Mouse (Mus musculus): ENCODE results near the gene Sorbs1. TPM values are rescaled to one million over a fixed set of nuclear protein-coding genes. Genes with fewer than 3 reads are reported as not detected.

Sorbs1 gene
- polyA plus RNA-seq, 1 experiment from 2014 or later: 45.0 TPM

DNA sequence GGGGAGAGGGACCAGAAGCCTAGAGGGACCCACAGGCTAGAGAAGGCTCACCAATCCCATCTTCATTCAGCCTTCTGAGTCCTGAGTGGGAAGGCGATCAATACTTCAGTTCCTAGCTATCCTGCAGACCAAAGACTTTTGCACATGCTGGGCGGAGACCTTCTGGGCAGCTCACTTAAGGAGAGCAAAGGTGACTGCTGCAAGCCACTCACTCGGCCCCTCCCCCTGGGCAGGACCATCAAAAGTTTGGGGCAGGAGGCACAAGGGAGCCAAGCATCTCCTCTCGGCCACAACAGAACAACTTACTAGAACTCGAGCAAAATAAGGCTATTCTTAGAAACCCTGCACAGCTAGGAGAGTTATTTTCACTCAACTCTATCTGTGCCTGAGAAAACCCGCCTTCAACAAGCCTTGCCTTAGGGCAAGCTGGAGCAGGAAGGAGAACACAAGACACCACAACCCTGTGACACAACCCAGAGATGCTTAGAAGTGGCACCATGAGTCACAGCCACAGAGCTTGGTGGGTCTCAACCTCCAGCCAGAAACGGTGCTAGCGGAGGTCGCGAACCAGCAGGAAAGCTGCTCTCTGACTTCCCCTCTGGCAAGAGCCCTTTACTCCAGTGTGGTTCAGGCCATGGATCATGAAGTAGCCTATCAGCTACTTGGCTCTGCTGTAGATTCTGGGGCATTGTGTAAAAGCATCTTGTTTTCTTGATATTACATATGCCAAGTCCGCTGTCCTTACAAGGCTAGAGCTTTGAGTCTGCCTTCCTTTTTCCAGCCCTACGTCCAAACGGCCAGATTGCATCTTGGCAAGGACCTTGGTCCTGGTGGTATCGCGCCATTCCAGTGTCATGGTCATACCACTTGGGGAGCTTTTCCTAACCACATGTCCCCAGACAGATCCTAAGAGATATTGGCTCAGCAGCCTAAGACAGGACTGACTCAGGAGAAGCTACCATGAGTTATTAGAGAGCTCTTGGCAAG is 156.8 kb downstream of the Sorbs1 start:
- no peak for ATAC-seq (replicated peaks; ENCODE audit: low FRiP score)
- Histone ChIP-seq H3K27me3 (replicated peaks; ENCODE audit: control insufficient read depth, insufficient read depth, low read length) (no peaks in the 10 kb centered on the region), H3K4me3 (ENCODE audit: low read depth, low read length) (no peak overlapping the region), H3K36me3 (ENCODE audit: control insufficient read depth, insufficient read depth, low read length) (no peaks in the 10 kb centered on the region; the same call in 1 of the 2 replicates), H3K9me3 (ENCODE audit: control insufficient read depth, low read length) (no peaks in the 10 kb centered on the region), H3K4me1 (replicated peaks; ENCODE audit: control insufficient read depth, insufficient read depth, low read length) (no peaks in the 10 kb centered on the region; the same call in 1 of the 2 replicates), H3K4me2 (no peak overlapping the region), H3K27ac (ENCODE audit: low read depth, low read length) (no peak overlapping the region), H3K9ac (ENCODE audit: low read depth, low read length) (no peak overlapping the region)
- whole genome bisulfite sequencing: 82% methylated on average over 15 of the region's 15 CpGs
- DNase-seq (ENCODE audit: low spot score): no peak

DNA sequence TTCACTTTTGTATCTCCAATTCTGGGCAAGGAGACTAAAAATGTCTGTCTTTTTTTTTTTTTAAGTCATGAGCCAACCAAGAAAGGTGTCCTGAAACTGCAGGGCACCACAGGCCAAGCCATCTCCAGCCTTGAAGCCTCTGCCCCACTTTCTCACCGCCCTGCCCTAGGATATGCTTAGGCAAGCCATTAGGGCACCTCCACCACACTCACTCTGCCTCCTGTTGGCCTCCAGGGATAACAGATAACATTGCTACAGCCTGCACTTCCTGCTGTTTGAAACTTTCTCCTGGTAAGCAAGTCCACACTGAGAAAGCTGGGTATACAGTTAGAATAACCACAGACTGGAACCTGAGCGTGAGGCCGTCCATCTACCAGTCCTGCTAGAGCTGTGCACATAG is 158.5 kb downstream of the Sorbs1 start:
- no peaks in the 10 kb centered on the region for H3K9me3 ChIP-seq (ENCODE audit: control insufficient read depth, low read length)
- no peak overlapping the region for H3K27ac ChIP-seq (ENCODE audit: low read depth, low read length)
- ATAC-seq (replicated peaks; ENCODE audit: low FRiP score): no peak
- WGBS: 88% methylated on average over 3 of the region's 3 CpGs
- no peak overlapping the region for H3K9ac ChIP-seq (ENCODE audit: low read depth, low read length)
- H3K4me1 ChIP-seq (replicated peaks; ENCODE audit: control insufficient read depth, insufficient read depth, low read length): no peaks in the 10 kb centered on the region; the same call in 1 of the 2 replicates
- no peak overlapping the region for H3K4me3 ChIP-seq (ENCODE audit: low read depth, low read length)
- no peaks in the 10 kb centered on the region for H3K27me3 ChIP-seq (replicated peaks; ENCODE audit: control insufficient read depth, insufficient read depth, low read length)
- no peak for DNase-seq (ENCODE audit: low spot score)
- no peak overlapping the region for H3K4me2 ChIP-seq
- H3K36me3 ChIP-seq (ENCODE audit: control insufficient read depth, insufficient read depth, low read length): no peaks in the 10 kb centered on the region; the same call in 1 of the 2 replicates

DNA sequence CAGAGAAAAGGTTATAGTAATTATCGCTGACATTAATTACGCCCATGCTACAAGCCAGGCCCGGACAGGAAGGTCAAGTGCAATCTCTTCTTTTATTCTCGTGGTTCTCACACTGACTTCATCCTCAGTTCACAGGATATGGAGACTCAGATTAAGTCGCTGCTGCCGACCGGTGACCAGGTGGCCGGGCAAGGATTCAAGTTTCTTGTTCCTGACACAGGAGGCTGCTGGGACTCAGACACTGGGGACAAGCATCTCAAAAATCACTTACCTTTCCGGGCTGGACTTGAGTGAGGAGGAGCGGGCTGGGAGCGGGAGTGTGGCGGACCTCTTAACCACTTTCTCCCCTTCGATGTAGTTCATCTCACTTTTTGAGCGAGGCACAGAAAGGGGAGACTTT is 161.6 kb downstream of the Sorbs1 start:
- no peaks in the 10 kb centered on the region; the same call in 1 of the 2 replicates for H3K4me1 ChIP-seq (replicated peaks; ENCODE audit: control insufficient read depth, insufficient read depth, low read length)
- 86% methylated on average over 14 of the region's 14 CpGs for WGBS
- H3K36me3 ChIP-seq (ENCODE audit: control insufficient read depth, insufficient read depth, low read length): no peaks in the 10 kb centered on the region; the same call in 1 of the 2 replicates
- no peak overlapping the region for H3K4me2 ChIP-seq
- no peak overlapping the region for H3K9ac ChIP-seq (ENCODE audit: low read depth, low read length)
- ATAC-seq (replicated peaks; ENCODE audit: low FRiP score) (no peak), DNase-seq (ENCODE audit: low spot score) (no peak)
- H3K27me3 ChIP-seq (replicated peaks; ENCODE audit: control insufficient read depth, insufficient read depth, low read length): no peaks in the 10 kb centered on the region
- no peaks in the 10 kb centered on the region for H3K9me3 ChIP-seq (ENCODE audit: control insufficient read depth, low read length)
- H3K4me3 ChIP-seq (ENCODE audit: low read depth, low read length): no peak overlapping the region
- no peak overlapping the region for H3K27ac ChIP-seq (ENCODE audit: low read depth, low read length)

DNA sequence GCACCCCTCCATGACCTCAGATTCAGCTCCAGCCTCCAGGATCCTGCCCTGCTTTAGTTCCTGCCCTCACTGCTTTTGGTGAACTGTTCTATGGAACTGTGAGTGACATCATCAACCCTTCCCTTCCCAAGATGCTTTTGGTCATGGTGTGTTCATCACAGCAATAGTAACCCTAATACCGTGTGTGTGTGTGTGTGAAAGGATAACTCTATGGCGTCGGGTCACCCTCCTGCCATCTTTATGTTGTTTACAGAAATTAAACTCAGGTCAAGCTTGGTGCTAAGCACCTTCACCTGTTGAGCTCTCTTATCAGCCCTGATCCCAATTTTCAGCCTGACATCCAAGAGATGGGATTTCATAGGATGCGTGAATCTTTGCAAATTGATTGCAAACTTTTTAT is 162.7 kb downstream of the Sorbs1 start:
- ATAC-seq (replicated peaks; ENCODE audit: low FRiP score) (no peak), DNase-seq (ENCODE audit: low spot score) (no peak)
- H3K4me2 ChIP-seq: no peak overlapping the region
- no peaks in the 10 kb centered on the region for H3K27me3 ChIP-seq (replicated peaks; ENCODE audit: control insufficient read depth, insufficient read depth, low read length)
- H3K9me3 ChIP-seq (ENCODE audit: control insufficient read depth, low read length): no peaks in the 10 kb centered on the region
- H3K4me3 ChIP-seq (ENCODE audit: low read depth, low read length): no peak overlapping the region
- H3K4me1 ChIP-seq (replicated peaks; ENCODE audit: control insufficient read depth, insufficient read depth, low read length): no peaks in the 10 kb centered on the region; the same call in 1 of the 2 replicates
- 87% methylated on average over 4 of the region's 4 CpGs for WGBS
- H3K36me3 ChIP-seq (ENCODE audit: control insufficient read depth, insufficient read depth, low read length): no peaks in the 10 kb centered on the region; the same call in 1 of the 2 replicates
- no peak overlapping the region for H3K27ac ChIP-seq (ENCODE audit: low read depth, low read length)
- no peak overlapping the region for H3K9ac ChIP-seq (ENCODE audit: low read depth, low read length)

GRCm38 (mm10) chr19:40349713-40350671 is 163.6 kb downstream of the Sorbs1 start:
- Histone ChIP-seq H3K9ac (ENCODE audit: low read depth, low read length) (no peak overlapping the region), H3K36me3 (ENCODE audit: control insufficient read depth, insufficient read depth, low read length) (no peaks in the 10 kb centered on the region; the same call in 1 of the 2 replicates), H3K9me3 (ENCODE audit: control insufficient read depth, low read length) (no peaks in the 10 kb centered on the region), H3K4me1 (replicated peaks; ENCODE audit: control insufficient read depth, insufficient read depth, low read length) (no peaks in the 10 kb centered on the region; the same call in 1 of the 2 replicates), H3K27me3 (replicated peaks; ENCODE audit: control insufficient read depth, insufficient read depth, low read length) (no peaks in the 10 kb centered on the region), H3K4me2 (no peak overlapping the region), H3K27ac (ENCODE audit: low read depth, low read length) (no peak overlapping the region), H3K4me3 (ENCODE audit: low read depth, low read length) (no peak overlapping the region)
- DNase-seq (ENCODE audit: low spot score) (no peak), ATAC-seq (replicated peaks; ENCODE audit: low FRiP score) (no peak)
- WGBS: 73% methylated on average over 16 of the region's 16 CpGs

DNA sequence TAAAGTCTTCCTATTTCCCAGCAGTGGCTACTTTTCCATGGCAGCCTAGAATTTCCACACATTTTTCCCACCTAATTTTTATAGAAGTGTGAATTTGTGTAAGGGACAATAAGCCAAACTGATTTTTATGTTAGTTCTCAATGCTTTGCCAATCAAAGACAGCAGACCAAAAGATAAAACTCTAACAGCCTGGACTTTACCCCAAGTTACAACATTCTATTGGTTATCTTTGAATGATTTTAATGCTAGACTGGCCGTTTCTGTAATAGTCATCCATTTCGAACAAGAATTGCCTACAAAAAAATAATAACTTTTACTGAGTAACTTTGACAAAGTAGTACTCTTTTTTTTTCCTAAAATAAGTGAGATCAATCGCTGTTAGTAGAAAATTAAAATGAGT is 164.3 kb downstream of the Sorbs1 start:
- Histone ChIP-seq H3K4me3 (ENCODE audit: low read depth, low read length) (no peak overlapping the region), H3K4me1 (replicated peaks; ENCODE audit: control insufficient read depth, insufficient read depth, low read length) (no peaks in the 10 kb centered on the region), H3K27ac (ENCODE audit: low read depth, low read length) (no peak overlapping the region), H3K9ac (ENCODE audit: low read depth, low read length) (no peak overlapping the region), H3K4me2 (no peak overlapping the region), H3K9me3 (ENCODE audit: control insufficient read depth, low read length) (no peaks in the 10 kb centered on the region), H3K36me3 (ENCODE audit: control insufficient read depth, insufficient read depth, low read length) (no peaks in the 10 kb centered on the region; the same call in 1 of the 2 replicates), H3K27me3 (replicated peaks; ENCODE audit: control insufficient read depth, insufficient read depth, low read length) (no peaks in the 10 kb centered on the region)
- WGBS: 77% methylated on average over 3 of the region's 3 CpGs
- DNase-seq (ENCODE audit: low spot score) (no peak), ATAC-seq (replicated peaks; ENCODE audit: low FRiP score) (no peak)

GRCm38 (mm10) chr19:40348652-40349051 is 164.9 kb downstream of the Sorbs1 start:
- Histone ChIP-seq H3K27ac (ENCODE audit: low read depth, low read length) (no peak overlapping the region), H3K4me1 (replicated peaks; ENCODE audit: control insufficient read depth, insufficient read depth, low read length) (no peaks in the 10 kb centered on the region), H3K4me3 (ENCODE audit: low read depth, low read length) (no peak overlapping the region), H3K9ac (ENCODE audit: low read depth, low read length) (no peak overlapping the region), H3K36me3 (ENCODE audit: control insufficient read depth, insufficient read depth, low read length) (no peaks in the 10 kb centered on the region; the same call in 1 of the 2 replicates), H3K4me2 (no peak overlapping the region), H3K27me3 (replicated peaks; ENCODE audit: control insufficient read depth, insufficient read depth, low read length) (no peaks in the 10 kb centered on the region), H3K9me3 (ENCODE audit: control insufficient read depth, low read length) (no peaks in the 10 kb centered on the region)
- WGBS: 60% methylated on average over 2 of the region's 2 CpGs
- DNase-seq (ENCODE audit: low spot score) (no peak), ATAC-seq (replicated peaks; ENCODE audit: low FRiP score) (no peak)

GRCm38 (mm10) chr19:40348175-40348574 is 165.4 kb downstream of the Sorbs1 start:
- 84% methylated on average over 7 of the region's 7 CpGs for WGBS
- Histone ChIP-seq H3K9ac (ENCODE audit: low read depth, low read length) (no peak overlapping the region), H3K36me3 (ENCODE audit: control insufficient read depth, insufficient read depth, low read length) (no peaks in the 10 kb centered on the region; the same call in 1 of the 2 replicates), H3K27ac (ENCODE audit: low read depth, low read length) (no peak overlapping the region), H3K4me2 (no peak overlapping the region), H3K4me3 (ENCODE audit: low read depth, low read length) (no peak overlapping the region), H3K4me1 (replicated peaks; ENCODE audit: control insufficient read depth, insufficient read depth, low read length) (no peaks in the 10 kb centered on the region), H3K9me3 (ENCODE audit: control insufficient read depth, low read length) (no peaks in the 10 kb centered on the region), H3K27me3 (replicated peaks; ENCODE audit: control insufficient read depth, insufficient read depth, low read length) (no peaks in the 10 kb centered on the region)
- DNase-seq (ENCODE audit: low spot score): no peak
- ATAC-seq (replicated peaks; ENCODE audit: low FRiP score): no peak
